Mouse (Mus musculus): Measurements from ENCODE around the gene Hebp1.

DNA sequence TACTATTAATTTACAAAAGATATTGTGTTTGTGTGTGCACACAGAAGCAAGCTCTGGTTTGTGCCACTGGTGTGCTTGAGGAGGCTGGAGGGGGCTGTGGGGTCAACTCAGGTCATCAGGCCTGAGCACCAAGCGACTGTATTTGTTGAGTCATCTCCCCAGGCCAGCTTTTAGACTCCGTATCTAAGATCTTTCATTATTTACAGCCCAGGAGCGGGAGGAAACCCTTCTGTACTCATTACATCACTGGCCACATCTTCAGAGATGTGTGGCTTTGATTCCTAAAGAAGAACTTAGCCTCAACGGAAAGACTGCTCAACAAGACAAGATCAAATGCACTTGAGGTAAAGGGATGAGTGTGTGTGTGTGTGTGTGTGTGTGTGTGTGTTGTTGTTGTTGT is 9.2 kb downstream of the Hebp1 start:
- TF ChIP-seq CTCF (IDR thresholded peaks at IDR 0.05), result no peak
- TF ChIP-seq POLR2A (IDR thresholded peaks at IDR 0.05; ENCODE audit: insufficient read depth, low read depth, low read length), result no peak
- no peak for TF ChIP-seq EP300 (IDR thresholded peaks at IDR 0.05; ENCODE audit: insufficient read depth, low read depth, low read length)

Measured in heart, adult 2 months (tissue).